Mouse (Mus musculus): ENCODE results near the gene 9330182L06Rik. TPM values are rescaled to one million over a fixed set of nuclear protein-coding genes. Genes with fewer than 3 reads are reported as not detected.

The 9330182L06Rik gene
- total RNA-seq, 1 experiment, result 1.2 TPM

DNA sequence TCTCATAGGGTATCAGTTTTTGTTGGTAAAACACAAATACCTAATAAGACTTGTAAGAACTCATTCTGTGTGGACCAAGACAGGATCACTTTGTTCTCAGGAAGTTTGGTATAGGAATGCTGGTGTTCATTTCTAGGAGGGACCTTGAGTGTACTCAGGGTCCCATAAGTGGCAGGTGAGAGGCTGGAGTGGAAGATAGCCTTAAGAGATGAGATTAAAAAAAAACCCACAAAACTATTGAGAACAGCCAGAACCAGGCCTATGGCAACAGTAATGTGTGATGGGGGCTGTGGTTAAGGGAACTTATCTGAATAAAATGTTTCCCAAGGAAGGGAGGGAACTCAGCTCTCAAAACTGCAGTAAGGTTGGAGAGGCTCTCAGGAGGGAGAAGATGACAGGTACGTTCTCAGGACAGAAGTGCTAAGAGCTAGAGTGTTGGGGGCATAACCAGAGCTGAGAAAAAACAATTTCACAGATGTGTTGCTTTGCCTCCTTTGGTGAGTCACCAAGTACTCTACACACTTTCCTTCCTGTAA, 126.0 kb downstream of the 9330182L06Rik start:
- TF ChIP-seq ZC3H11A (IDR thresholded peaks at IDR 0.05; ENCODE audit: borderline replicate concordance, low read depth, low read length), result no peak
- no peak for TF ChIP-seq CHD2 (IDR thresholded peaks at IDR 0.05; ENCODE audit: low read depth, low read length)
- TF ChIP-seq ZNF384 (IDR thresholded peaks at IDR 0.05; ENCODE audit: low read depth, low read length), result no peak
- no peak for TF ChIP-seq HCFC1 (IDR thresholded peaks at IDR 0.05; ENCODE audit: borderline replicate concordance, insufficient read depth, low read length)
- TF ChIP-seq MAFK (IDR thresholded peaks at IDR 0.05; ENCODE audit: insufficient read depth, low read depth, low read length), result no peak
- DNase-seq (ENCODE audit: low read depth, low spot score), result no peak
- H3K9ac ChIP-seq (ENCODE audit: insufficient read depth, low read depth, low read length, poor library complexity, severe bottlenecking), result no peak overlapping the region
- no peaks in the 10 kb centered on the region for H3K9me3 ChIP-seq (ENCODE audit: control insufficient read depth, insufficient read depth, low read depth, low read length)
- H3K27ac ChIP-seq (ENCODE audit: insufficient read depth, low read depth, low read length, poor library complexity, severe bottlenecking), result no peak overlapping the region
- H3K4me3 ChIP-seq (ENCODE audit: insufficient read depth in 1 of 2, low read depth in 1 of 2, low read length in 2 of 2, poor library complexity in 1 of 2, severe bottlenecking in 1 of 2), result no peak overlapping the region
- H3K36me3 ChIP-seq (ENCODE audit: control insufficient read depth, insufficient read depth, low read length, poor library complexity, severe bottlenecking), result no peaks in the 10 kb centered on the region
- in situ Hi-C loops (cut with MboI; ENCODE audit: low sequenced_read_pairs in 2 of 2, unreplicated experiment in 2 of 2), result no loop called here
- H3K4me1 ChIP-seq (ENCODE audit: control insufficient read depth in 2 of 2, insufficient read depth in 2 of 2, low read length in 2 of 2, poor library complexity in 1 of 2), result no peaks in the 10 kb centered on the region

DNA sequence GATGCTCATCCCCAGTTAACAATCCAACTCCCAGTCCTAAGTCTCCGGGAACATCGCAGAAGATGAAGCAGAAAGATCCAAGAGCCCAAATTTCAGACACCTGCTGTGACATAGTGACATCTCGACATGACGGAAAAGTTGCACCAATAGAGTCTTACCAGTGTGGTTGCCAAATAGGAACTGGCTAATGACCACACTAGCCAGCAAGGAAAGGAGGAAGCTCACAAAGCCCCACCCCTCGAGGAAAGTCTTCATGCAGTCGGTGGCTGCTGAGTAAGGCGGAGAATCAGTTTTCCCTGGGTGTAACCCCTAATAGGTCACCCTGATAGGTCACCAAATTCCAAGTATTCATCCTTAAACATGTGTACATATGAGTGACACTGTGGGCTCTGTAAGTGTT, 151.2 kb downstream of the 9330182L06Rik start:
- DNase-seq (ENCODE audit: low read depth, low spot score), result no peak
- Histone ChIP-seq H3K36me3 (ENCODE audit: control insufficient read depth, insufficient read depth, low read length, poor library complexity, severe bottlenecking) (no peaks in the 10 kb centered on the region), H3K9me3 (ENCODE audit: control insufficient read depth, insufficient read depth, low read depth, low read length) (no peaks in the 10 kb centered on the region), H3K4me1 (ENCODE audit: control insufficient read depth in 2 of 2, insufficient read depth in 2 of 2, low read length in 2 of 2, poor library complexity in 1 of 2) (no peaks in the 10 kb centered on the region), H3K9ac (ENCODE audit: insufficient read depth, low read depth, low read length, poor library complexity, severe bottlenecking) (no peak overlapping the region), H3K27ac (ENCODE audit: insufficient read depth, low read depth, low read length, poor library complexity, severe bottlenecking) (no peak overlapping the region), H3K4me3 (ENCODE audit: insufficient read depth in 1 of 2, low read depth in 1 of 2, low read length in 2 of 2, poor library complexity in 1 of 2, severe bottlenecking in 1 of 2) (no peak overlapping the region)
- in situ Hi-C loops (cut with MboI; ENCODE audit: low sequenced_read_pairs in 2 of 2, unreplicated experiment in 2 of 2), result no loop called here
- TF ChIP-seq ZNF384 (IDR thresholded peaks at IDR 0.05; ENCODE audit: low read depth, low read length), result no peak
- TF ChIP-seq ZC3H11A (IDR thresholded peaks at IDR 0.05; ENCODE audit: borderline replicate concordance, low read depth, low read length), result no peak
- TF ChIP-seq MAFK (IDR thresholded peaks at IDR 0.05; ENCODE audit: insufficient read depth, low read depth, low read length), result no peak
- TF ChIP-seq HCFC1 (IDR thresholded peaks at IDR 0.05; ENCODE audit: borderline replicate concordance, insufficient read depth, low read length), result no peak
- no peak for TF ChIP-seq CHD2 (IDR thresholded peaks at IDR 0.05; ENCODE audit: low read depth, low read length)

GRCm38 (mm10) chr5:9417802-9418201, 151.9 kb downstream of the 9330182L06Rik start:
- TF ChIP-seq CHD2 (IDR thresholded peaks at IDR 0.05; ENCODE audit: low read depth, low read length), result no peak
- TF ChIP-seq ZC3H11A (IDR thresholded peaks at IDR 0.05; ENCODE audit: borderline replicate concordance, low read depth, low read length), result no peak
- no peak for TF ChIP-seq MAFK (IDR thresholded peaks at IDR 0.05; ENCODE audit: insufficient read depth, low read depth, low read length)
- no peak for TF ChIP-seq ZNF384 (IDR thresholded peaks at IDR 0.05; ENCODE audit: low read depth, low read length)
- no peak for TF ChIP-seq HCFC1 (IDR thresholded peaks at IDR 0.05; ENCODE audit: borderline replicate concordance, insufficient read depth, low read length)
- Histone ChIP-seq H3K9me3 (ENCODE audit: control insufficient read depth, insufficient read depth, low read depth, low read length) (no peaks in the 10 kb centered on the region), H3K36me3 (ENCODE audit: control insufficient read depth, insufficient read depth, low read length, poor library complexity, severe bottlenecking) (no peaks in the 10 kb centered on the region), H3K9ac (ENCODE audit: insufficient read depth, low read depth, low read length, poor library complexity, severe bottlenecking) (no peak overlapping the region), H3K4me3 (ENCODE audit: insufficient read depth in 1 of 2, low read depth in 1 of 2, low read length in 2 of 2, poor library complexity in 1 of 2, severe bottlenecking in 1 of 2) (no peak overlapping the region), H3K27ac (ENCODE audit: insufficient read depth, low read depth, low read length, poor library complexity, severe bottlenecking) (no peak overlapping the region), H3K4me1 (ENCODE audit: control insufficient read depth in 2 of 2, insufficient read depth in 2 of 2, low read length in 2 of 2, poor library complexity in 1 of 2) (no peaks in the 10 kb centered on the region)
- no peak for DNase-seq (ENCODE audit: low read depth, low spot score)
- in situ Hi-C loops (cut with MboI; ENCODE audit: low sequenced_read_pairs in 2 of 2, unreplicated experiment in 2 of 2), result no loop called here

GRCm38 (mm10) chr5:9419964-9420363, 154.0 kb downstream of the 9330182L06Rik start:
- Histone ChIP-seq H3K4me1 (ENCODE audit: control insufficient read depth in 2 of 2, insufficient read depth in 2 of 2, low read length in 2 of 2, poor library complexity in 1 of 2) (no peaks in the 10 kb centered on the region), H3K9me3 (ENCODE audit: control insufficient read depth, insufficient read depth, low read depth, low read length) (no peaks in the 10 kb centered on the region), H3K27ac (ENCODE audit: insufficient read depth, low read depth, low read length, poor library complexity, severe bottlenecking) (no peak overlapping the region), H3K36me3 (ENCODE audit: control insufficient read depth, insufficient read depth, low read length, poor library complexity, severe bottlenecking) (no peaks in the 10 kb centered on the region), H3K4me3 (ENCODE audit: insufficient read depth in 1 of 2, low read depth in 1 of 2, low read length in 2 of 2, poor library complexity in 1 of 2, severe bottlenecking in 1 of 2) (no peak overlapping the region), H3K9ac (ENCODE audit: insufficient read depth, low read depth, low read length, poor library complexity, severe bottlenecking) (no peak overlapping the region)
- in situ Hi-C loops (cut with MboI; ENCODE audit: low sequenced_read_pairs in 2 of 2, unreplicated experiment in 2 of 2), result no loop called here
- TF ChIP-seq ZNF384 (IDR thresholded peaks at IDR 0.05; ENCODE audit: low read depth, low read length), result no peak
- peak; percentile 12 for DNase-seq (ENCODE audit: low read depth, low spot score)

DNA sequence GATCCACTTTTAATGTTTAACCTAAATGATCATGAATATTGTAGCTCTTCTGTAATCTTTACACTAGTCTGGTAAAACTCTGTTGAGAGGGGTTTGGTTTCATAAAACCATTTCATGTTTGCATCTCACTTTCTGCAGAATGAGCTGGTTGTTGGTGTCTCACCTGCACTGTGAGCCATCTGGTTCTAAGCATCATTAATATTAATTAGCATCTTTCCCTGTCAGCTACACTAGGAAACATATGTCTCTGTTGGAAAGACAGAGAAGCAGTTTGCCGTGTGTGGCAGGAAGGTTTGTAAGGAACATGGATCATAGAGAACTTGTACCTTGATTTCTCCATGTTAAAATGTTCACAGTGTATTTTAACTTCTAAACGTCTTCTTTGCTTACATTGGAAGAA, 158.5 kb downstream of the 9330182L06Rik start:
- Histone ChIP-seq H3K9ac (ENCODE audit: insufficient read depth, low read depth, low read length, poor library complexity, severe bottlenecking) (no peak overlapping the region), H3K4me1 (ENCODE audit: control insufficient read depth in 2 of 2, insufficient read depth in 2 of 2, low read length in 2 of 2, poor library complexity in 1 of 2) (no peaks in the 10 kb centered on the region), H3K9me3 (ENCODE audit: control insufficient read depth, insufficient read depth, low read depth, low read length) (no peaks in the 10 kb centered on the region), H3K4me3 (ENCODE audit: insufficient read depth in 1 of 2, low read depth in 1 of 2, low read length in 2 of 2, poor library complexity in 1 of 2, severe bottlenecking in 1 of 2) (no peak overlapping the region), H3K36me3 (ENCODE audit: control insufficient read depth, insufficient read depth, low read length, poor library complexity, severe bottlenecking) (no peaks in the 10 kb centered on the region), H3K27ac (ENCODE audit: insufficient read depth, low read depth, low read length, poor library complexity, severe bottlenecking) (no peak overlapping the region)
- DNase-seq (ENCODE audit: low read depth, low spot score), result no peak
- in situ Hi-C loops (cut with MboI; ENCODE audit: low sequenced_read_pairs in 2 of 2, unreplicated experiment in 2 of 2), result no loop called here
- no peak for TF ChIP-seq MAFK (IDR thresholded peaks at IDR 0.05; ENCODE audit: insufficient read depth, low read depth, low read length)
- TF ChIP-seq CHD2 (IDR thresholded peaks at IDR 0.05; ENCODE audit: low read depth, low read length), result no peak
- no peak for TF ChIP-seq HCFC1 (IDR thresholded peaks at IDR 0.05; ENCODE audit: borderline replicate concordance, insufficient read depth, low read length)
- no peak for TF ChIP-seq ZC3H11A (IDR thresholded peaks at IDR 0.05; ENCODE audit: borderline replicate concordance, low read depth, low read length)
- TF ChIP-seq ZNF384 (IDR thresholded peaks at IDR 0.05; ENCODE audit: low read depth, low read length), result no peak
